Mouse (Mus musculus) cerebellum, adult 2 months (tissue): ENCODE results near the gene Anxa6.

Source experiments
- CTCF ChIP-seq: fragments of 200-500 bp; IDR thresholded peaks from 2 replicates; pipeline ENCODE4 v1.5.1; 2011; ENCODE audit warnings: low read depth, mild to moderate bottlenecking, control low read depth, low read length, moderate library complexity, borderline replicate concordance; ENCODE audit not compliant: insufficient read depth
- POLR2A ChIP-seq: fragments of 200-500 bp; IDR thresholded peaks from 2 replicates; pipeline ENCODE4 v1.6.1; 2011; ENCODE audit warnings: low read length, control low read depth, borderline replicate concordance; ENCODE audit not compliant: insufficient read depth

- no peak for TF ChIP-seq CTCF
- TF ChIP-seq POLR2A: no peak
These were observed 4.7 kb downstream of the Anxa6 start for GRCm38 (mm10) chr11:55028509-55028908.
